Mouse (Mus musculus): Measurements from ENCODE around the gene Mrps2. TPM values are rescaled to one million over a fixed set of nuclear protein-coding genes. Genes with fewer than 3 reads are reported as not detected.
"Not testable (repeated sequence)": the region's sequence is repeated elsewhere in the genome, so short reads cannot be mapped to it uniquely, and the experiment has no call there.

Gene Mrps2
- polyA plus RNA-seq, 1 experiment from 2014 or later, result 26.5 TPM

DNA sequence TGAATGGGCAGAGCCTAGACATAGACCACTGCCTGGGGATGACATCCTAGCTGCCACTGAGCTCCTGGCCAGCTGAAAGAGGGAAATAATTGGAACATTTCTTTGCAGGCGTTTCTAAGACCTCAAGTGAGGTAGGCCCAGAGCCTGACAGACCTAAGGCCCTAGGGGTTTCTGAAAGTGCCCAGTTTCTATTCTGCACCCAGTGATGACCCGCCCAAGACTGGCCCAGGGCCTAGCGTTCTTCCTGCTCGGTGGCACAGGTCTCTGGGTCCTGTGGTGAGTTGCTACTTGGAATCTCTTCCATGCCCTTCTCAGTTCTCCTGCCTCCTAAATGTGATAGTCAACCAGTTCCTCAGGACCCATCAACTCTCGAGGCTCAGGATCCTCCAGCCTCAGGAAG, 29.7 kb downstream of the Mrps2 start:
- Histone ChIP-seq H3K4me3 (ENCODE audit: low read depth, low read length) (no peak overlapping the region), H3K27me3 (ENCODE audit: insufficient read depth, low read length) (no peaks in the 10 kb centered on the region), H3K9ac (replicated peaks) (no peak overlapping the region), H3K4me1 (ENCODE audit: insufficient read depth) (no peaks in the 10 kb centered on the region), H3K27ac (ENCODE audit: low read depth) (no peak overlapping the region), H3K9me3 (ENCODE audit: low read length) (no peaks in the 10 kb centered on the region), H3K36me3 (replicated peaks; ENCODE audit: insufficient read depth, low read length) (no peaks in the 10 kb centered on the region), H3K4me2 (ENCODE audit: low read depth, low read length) (no peak overlapping the region)
- no peak for DNase-seq
- WGBS (ENCODE audit: insufficient replicate concordance), result 67% methylated on average over 5 of the region's 5 CpGs
- ATAC-seq, result no peak
- TF ChIP-seq EP300 (IDR thresholded peaks at IDR 0.05; ENCODE audit: low read depth) (no peak), CTCF (IDR thresholded peaks at IDR 0.05; ENCODE audit: low read depth) (no peak)

- TF ChIP-seq EP300 (IDR thresholded peaks at IDR 0.05; ENCODE audit: low read depth) (no peak), CTCF (IDR thresholded peaks at IDR 0.05; ENCODE audit: low read depth) (no peak)
- H3K4me3 ChIP-seq (ENCODE audit: low read depth, low read length), result no peak overlapping the region
- H3K27me3 ChIP-seq (ENCODE audit: insufficient read depth, low read length), result no peaks in the 10 kb centered on the region
- H3K9me3 ChIP-seq (ENCODE audit: low read length), result no peaks in the 10 kb centered on the region
- no peak for ATAC-seq
- no peak overlapping the region for H3K27ac ChIP-seq (ENCODE audit: low read depth)
- H3K9ac ChIP-seq (replicated peaks), result no peak overlapping the region
- H3K4me2 ChIP-seq (ENCODE audit: low read depth, low read length), result no peak overlapping the region
- H3K4me1 ChIP-seq (ENCODE audit: insufficient read depth), result no peaks in the 10 kb centered on the region
- 42% methylated on average over 4 of the region's 4 CpGs for WGBS (ENCODE audit: insufficient replicate concordance)
- no peaks in the 10 kb centered on the region for H3K36me3 ChIP-seq (replicated peaks; ENCODE audit: insufficient read depth, low read length)
- DNase-seq, result no peak
These were observed 30.6 kb downstream of the Mrps2 start for GRCm38 (mm10) chr2:28498431-28498830.

DNA sequence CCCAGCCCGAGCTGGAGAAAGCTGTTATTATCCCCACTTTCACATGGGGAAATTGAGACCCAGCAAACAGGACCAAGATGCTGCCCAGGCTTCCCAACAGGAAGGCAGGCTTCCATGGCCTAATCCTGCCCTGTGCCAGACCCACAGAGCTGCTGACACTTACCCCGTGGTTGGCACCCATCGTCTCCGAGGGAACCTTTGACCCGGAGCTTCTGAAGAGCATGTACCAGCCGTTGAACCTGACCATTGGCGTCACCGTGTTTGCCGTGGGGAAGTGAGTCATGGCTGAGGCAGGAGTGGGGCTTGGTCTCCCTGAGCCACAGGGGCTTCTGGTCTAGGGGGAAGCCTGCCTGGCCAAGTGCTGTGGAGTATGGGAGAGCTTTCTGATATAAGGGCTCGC, 35.1 kb downstream of the Mrps2 start:
- WGBS (ENCODE audit: insufficient replicate concordance), result 68% methylated on average over 10 of the region's 10 CpGs
- no peak for TF ChIP-seq CTCF (IDR thresholded peaks at IDR 0.05; ENCODE audit: low read depth)
- TF ChIP-seq EP300 (IDR thresholded peaks at IDR 0.05; ENCODE audit: low read depth), result no peak
- Histone ChIP-seq H3K4me2 (ENCODE audit: low read depth, low read length) (no peak overlapping the region), H3K4me1 (ENCODE audit: insufficient read depth) (no peaks in the 10 kb centered on the region), H3K27ac (ENCODE audit: low read depth) (no peak overlapping the region), H3K27me3 (ENCODE audit: insufficient read depth, low read length) (0 out of 2 replicates have a peak, but pooled peaks cover 2% of the 10 kb centered on the region), H3K36me3 (replicated peaks; ENCODE audit: insufficient read depth, low read length) (no peaks in the 10 kb centered on the region), H3K4me3 (ENCODE audit: low read depth, low read length) (no peak overlapping the region), H3K9ac (replicated peaks) (no peak overlapping the region), H3K9me3 (ENCODE audit: low read length) (no peaks in the 10 kb centered on the region)
- DNase-seq, result no peak
- no peak for ATAC-seq

DNA sequence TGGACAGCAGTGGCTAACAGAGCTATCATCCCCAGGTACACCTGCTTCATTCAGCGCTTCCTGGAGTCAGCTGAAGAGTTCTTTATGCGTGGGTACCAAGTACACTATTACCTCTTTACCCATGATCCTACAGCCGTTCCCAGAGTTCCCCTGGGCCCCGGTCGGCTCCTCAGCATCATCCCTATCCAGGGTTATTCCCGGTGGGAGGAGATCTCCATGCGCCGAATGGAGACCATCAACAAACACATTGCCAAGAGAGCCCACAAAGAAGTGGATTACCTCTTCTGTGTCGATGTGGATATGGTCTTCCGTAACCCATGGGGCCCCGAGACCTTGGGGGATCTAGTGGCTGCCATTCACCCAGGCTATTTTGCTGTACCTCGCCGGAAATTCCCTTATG, 36.8 kb downstream of the Mrps2 start:
- ATAC-seq (no peak), DNase-seq (no peak)
- no peak overlapping the region for H3K9ac ChIP-seq (replicated peaks)
- H3K36me3 ChIP-seq (replicated peaks; ENCODE audit: insufficient read depth, low read length), result no peaks in the 10 kb centered on the region
- H3K27ac ChIP-seq (ENCODE audit: low read depth), result no peak overlapping the region
- WGBS (ENCODE audit: insufficient replicate concordance), result 85% methylated on average over 13 of the region's 13 CpGs
- H3K9me3 ChIP-seq (ENCODE audit: low read length), result no peaks in the 10 kb centered on the region
- H3K4me2 ChIP-seq (ENCODE audit: low read depth, low read length), result no peak overlapping the region
- H3K27me3 ChIP-seq (ENCODE audit: insufficient read depth, low read length), result 0 out of 2 replicates have a peak, but pooled peaks cover 2% of the 10 kb centered on the region
- TF ChIP-seq CTCF (IDR thresholded peaks at IDR 0.05; ENCODE audit: low read depth) (no peak), EP300 (IDR thresholded peaks at IDR 0.05; ENCODE audit: low read depth) (no peak)
- H3K4me1 ChIP-seq (ENCODE audit: insufficient read depth), result no peaks in the 10 kb centered on the region
- no peak overlapping the region for H3K4me3 ChIP-seq (ENCODE audit: low read depth, low read length)

- H3K36me3 ChIP-seq (replicated peaks; ENCODE audit: insufficient read depth, low read length), result no peaks in the 10 kb centered on the region
- no peak within 1 kb of the TSS for H3K9ac ChIP-seq (replicated peaks)
- no peak within 1 kb of the TSS for H3K27ac ChIP-seq (ENCODE audit: low read depth)
- H3K27me3 ChIP-seq (ENCODE audit: insufficient read depth, low read length), result 0 out of 2 replicates have a peak, but pooled peaks cover 2% of the 10 kb centered on the region
- ATAC-seq, result no peak
- H3K4me1 ChIP-seq (ENCODE audit: insufficient read depth), result no peaks in the 10 kb centered on the region
- DNase-seq, result no peak
- WGBS (ENCODE audit: insufficient replicate concordance), result 58% methylated on average over 3 of the region's 3 CpGs
- H3K4me2 ChIP-seq (ENCODE audit: low read depth, low read length), result no peak within 1 kb of the TSS
- no peak within 1 kb of the TSS for H3K4me3 ChIP-seq (ENCODE audit: low read depth, low read length)
- no peak for TF ChIP-seq CTCF (IDR thresholded peaks at IDR 0.05; ENCODE audit: low read depth)
- TF ChIP-seq EP300 (IDR thresholded peaks at IDR 0.05; ENCODE audit: low read depth), result no peak
- no peaks in the 10 kb centered on the region for H3K9me3 ChIP-seq (ENCODE audit: low read length)
These were observed 37.9 kb downstream of the Mrps2 start, which contains the start of gene Gm10134 for GRCm38 (mm10) chr2:28505795-28506194. Gm10134 (plus strand) TSS chr2:28506095.

DNA sequence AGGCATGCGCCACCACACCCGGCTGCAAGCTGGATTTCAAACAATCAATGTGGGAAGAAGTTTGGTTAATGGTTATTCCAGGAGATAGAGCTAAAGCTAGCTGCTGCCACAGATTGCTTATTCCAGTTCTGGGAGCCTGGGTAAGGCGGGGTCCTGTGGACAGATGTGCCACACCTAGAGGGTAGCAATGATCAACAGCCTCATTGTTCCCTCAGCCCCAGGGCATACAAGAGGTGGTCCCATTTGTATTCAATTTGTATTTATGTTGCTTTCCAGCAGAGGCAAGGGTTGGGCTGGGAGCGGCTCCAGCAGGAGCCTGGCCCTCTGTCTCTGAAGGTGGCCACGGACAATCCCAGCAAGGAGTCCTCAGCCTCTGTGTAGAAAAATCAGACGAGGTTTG, 38.4 kb downstream of the Mrps2 start:
- H3K4me2 ChIP-seq (ENCODE audit: low read depth, low read length), result no peak overlapping the region
- H3K4me1 ChIP-seq (ENCODE audit: insufficient read depth), result no peaks in the 10 kb centered on the region
- 0 out of 2 replicates have a peak, but pooled peaks cover 6% of the 10 kb centered on the region for H3K27me3 ChIP-seq (ENCODE audit: insufficient read depth, low read length)
- WGBS (ENCODE audit: insufficient replicate concordance), result 75% methylated on average over 6 of the region's 6 CpGs
- H3K9me3 ChIP-seq (ENCODE audit: low read length), result no peaks in the 10 kb centered on the region
- H3K27ac ChIP-seq (ENCODE audit: low read depth), result no peak overlapping the region
- TF ChIP-seq CTCF (IDR thresholded peaks at IDR 0.05; ENCODE audit: low read depth) (no peak), EP300 (IDR thresholded peaks at IDR 0.05; ENCODE audit: low read depth) (no peak)
- ATAC-seq (no peak), DNase-seq (no peak)
- H3K9ac ChIP-seq (replicated peaks), result no peak overlapping the region
- H3K36me3 ChIP-seq (replicated peaks; ENCODE audit: insufficient read depth, low read length), result no peaks in the 10 kb centered on the region
- no peak overlapping the region for H3K4me3 ChIP-seq (ENCODE audit: low read depth, low read length)

DNA sequence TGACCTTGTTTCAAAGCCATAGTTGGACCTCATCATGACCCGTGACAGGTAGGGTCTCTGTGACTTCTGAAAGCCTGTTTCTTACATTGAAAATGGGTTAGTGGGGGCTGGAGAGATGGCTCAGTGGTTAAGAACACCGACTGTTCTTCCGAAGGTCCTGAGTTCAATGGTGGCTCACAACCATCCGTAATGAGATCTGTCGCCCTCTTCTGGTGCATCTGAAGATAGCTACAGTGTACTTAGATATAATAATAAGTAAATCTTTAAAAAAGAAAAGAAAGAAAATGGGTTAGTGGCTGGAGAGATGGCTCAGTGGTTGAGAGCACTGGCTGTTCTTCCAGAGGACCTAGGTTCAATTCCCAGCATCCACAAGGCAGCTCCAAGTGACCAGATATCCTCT, 43.7 kb downstream of the Mrps2 start:
- 43% methylated on average over 5 of the region's 5 CpGs for WGBS (ENCODE audit: insufficient replicate concordance)
- not testable (repeated sequence) for ATAC-seq

More for the DNA sequence above, 43.7 kb downstream of the Mrps2 start:
- TF ChIP-seq CTCF (IDR thresholded peaks at IDR 0.05; ENCODE audit: low read depth), result peak; percentile 45
- not testable (repeated sequence) for H3K36me3 ChIP-seq (replicated peaks; ENCODE audit: insufficient read depth, low read length); H3K9ac ChIP-seq (replicated peaks); H3K27ac ChIP-seq (ENCODE audit: low read depth); H3K4me2 ChIP-seq (ENCODE audit: low read depth, low read length); DNase-seq; H3K4me3 ChIP-seq (ENCODE audit: low read depth, low read length); H3K9me3 ChIP-seq (ENCODE audit: low read length)
- peaks cover 25% of the 10 kb centered on the region for H3K27me3 ChIP-seq (ENCODE audit: insufficient read depth, low read length)
- peaks cover 11% of the 10 kb centered on the region for H3K4me1 ChIP-seq (ENCODE audit: insufficient read depth)

All from liver, postnatal 0 days (tissue).